Mouse (Mus musculus) forebrain, embryonic 15.5 days (tissue): ENCODE results near the gene H2bfm. TPM values are rescaled to one million over a fixed set of nuclear protein-coding genes. Genes with fewer than 3 reads are reported as not detected.

Experiments used
- polyA plus RNA-seq: library from polyadenylated mRNA; unstranded; fragments of >200 nt; fragmentation: Nextera tagmentation; extraction: Ambion mirVana; gene quantifications from 2 replicates; pipeline ENCODE4 v1.2.1, GENCODE M21; 2015

H2bfm gene
- polyA plus RNA-seq, 1 experiment from 2014 or later: not detected

Other genes with a start within 250 kb of the H2bfm start
- gene Tceal1, start 219.3 kb upstream of the H2bfm start, polyA plus RNA-seq: 19.3 and 20.2 TPM in 2 replicates
- 552 and 561 TPM in 2 replicates for gene Morf4l2, start 183.6 kb upstream of the H2bfm start, polyA plus RNA-seq
- gene Glra4, start 147.2 kb upstream of the H2bfm start, polyA plus RNA-seq: 0.17 TPM in 1 of 2 replicates, not detected in the other
- gene Plp1, start 104.7 kb upstream of the H2bfm start, polyA plus RNA-seq: 10.3 and 12.6 TPM in 2 replicates
- gene Rab9b, start 58.6 kb upstream of the H2bfm start, polyA plus RNA-seq: 10.8 and 12.3 TPM in 2 replicates
- gene Tmsb15b2, start 48.2 kb downstream of the H2bfm start, polyA plus RNA-seq: 109 and 124 TPM in 2 replicates
- 11.1 and 12.5 TPM in 2 replicates for gene Tmsb15l, start 49.5 kb downstream of the H2bfm start, polyA plus RNA-seq
- gene Tmsb15b1, start 49.5 kb downstream of the H2bfm start, polyA plus RNA-seq: 56.2 and 56.3 TPM in 2 replicates
- gene Zcchc18, start 65.8 kb downstream of the H2bfm start, polyA plus RNA-seq: 284 and 313 TPM in 2 replicates
- 15.7 and 17.8 TPM in 2 replicates for gene Slc25a53, start 111.0 kb downstream of the H2bfm start, polyA plus RNA-seq
- gene Fam199x, start 122.3 kb downstream of the H2bfm start, polyA plus RNA-seq: 6.4 and 7.3 TPM in 2 replicates
- not detected in 2 replicates for gene Esx1, start 194.8 kb downstream of the H2bfm start, polyA plus RNA-seq